Mouse (Mus musculus) neural tube, embryonic 13.5 days (tissue): ENCODE results near the gene Pex6. TPM values are rescaled to one million over a fixed set of nuclear protein-coding genes. Genes with fewer than 3 reads are reported as not detected.

ENCODE experiments used
- ATAC-seq: fragments of 200-750 bp; cut with Nextera tagmentation; 2 replicates; pipeline ENCODE4 v1.8.0; 2017; ENCODE audit warnings: low read depth, mild to moderate bottlenecking, moderate TSS enrichment, moderate library complexity
- H3K27ac ChIP-seq: fragments of 300-500 bp; sonication (generic); replicated peaks from 2 replicates; pipeline ENCODE4 v1.5.1; 2015; ENCODE audit warnings: moderate library complexity, mild to moderate bottlenecking, inconsistent platforms
- H3K27me3 ChIP-seq: fragments of 300-500 bp; sonication (generic); 2 replicates; pipeline ENCODE4 v1.6.1; 2015; ENCODE audit warnings: mild to moderate bottlenecking, inconsistent platforms
- H3K36me3 ChIP-seq: fragments of 300-500 bp; sonication (generic); 2 replicates; pipeline ENCODE4 v1.6.1; 2015; ENCODE audit warnings: mild to moderate bottlenecking, inconsistent platforms
- H3K4me1 ChIP-seq: fragments of 300-500 bp; sonication (generic); replicated peaks from 2 replicates; pipeline ENCODE4 v1.6.1; 2015; ENCODE audit warnings: inconsistent platforms
- H3K4me2 ChIP-seq: fragments of 300-500 bp; sonication (generic); 2 replicates; pipeline ENCODE4 v1.6.1; 2015; ENCODE audit warnings: inconsistent platforms, mild to moderate bottlenecking, moderate library complexity
- H3K4me3 ChIP-seq: fragments of 300-500 bp; sonication (generic); 2 replicates; pipeline ENCODE4 v1.5.1; 2015; ENCODE audit warnings: mild to moderate bottlenecking, inconsistent platforms
- H3K9ac ChIP-seq: fragments of 300-500 bp; sonication (generic); 2 replicates; pipeline ENCODE4 v1.6.1; 2015; ENCODE audit warnings: moderate library complexity, mild to moderate bottlenecking, inconsistent platforms
- H3K9me3 ChIP-seq: fragments of 300-500 bp; sonication (generic); 2 replicates; pipeline ENCODE4 v1.6.1; 2016; ENCODE audit warnings: inconsistent platforms
- WGBS: fragments of 180-500 bp; shearing (Covaris S2); methylation state at CpG from one replicate; pipeline ENCODE4 v1.1.7; 2015; 5-methylcytosine and 5-hydroxymethylcytosine counted together
- polyA plus RNA-seq: library from polyadenylated mRNA; unstranded; fragments of >200 nt; fragmentation: Nextera tagmentation; extraction: Ambion mirVana; gene quantifications from 2 replicates; pipeline ENCODE4 v1.2.1, GENCODE M21; 2015

The Pex6 gene
- polyA plus RNA-seq, 1 experiment from 2014 or later = 23.2 TPM

GRCm38 (mm10) chr17:46703971-46704886 is 7.0 kb upstream of the Pex6 start:
- WGBS = 6% methylated on average over 37 of the region's 41 CpGs
- Histone ChIP-seq H3K4me2 (peak overlapping the region; percentile 82), H3K9ac (peak overlapping the region; percentile 95), H3K9me3 (no peaks in the 10 kb centered on the region), H3K4me1 (peaks cover 45% of the 10 kb centered on the region), H3K27me3 (no peaks in the 10 kb centered on the region), H3K4me3 (peak overlapping the region; percentile 93), H3K27ac (peak overlapping the region; percentile 91), H3K36me3 (peaks cover 11% of the 10 kb centered on the region; the same call in 1 of the 2 replicates)
- peak; percentile 74 for ATAC-seq

- Histone ChIP-seq H3K27me3 (no peaks in the 10 kb centered on the region), H3K4me2 (peak within 1 kb of the TSS; percentile 82), H3K4me1 (peaks cover 45% of the 10 kb centered on the region), H3K4me3 (peak within 1 kb of the TSS; percentile 93), H3K36me3 (peaks cover 6% of the 10 kb centered on the region; the same call in 1 of the 2 replicates), H3K9me3 (no peaks in the 10 kb centered on the region), H3K27ac (peak within 1 kb of the TSS; percentile 91), H3K9ac (peak within 1 kb of the TSS; percentile 95)
- peak; percentile 94 for ATAC-seq
- WGBS = 1% methylated on average over 48 of the region's 48 CpGs
Measured at GRCm38 (mm10) chr17:46704887-46705835, 6.1 kb upstream of the Pex6 start, which contains the start of gene Ppp2r5d. Gene Ppp2r5d (minus strand): TSS chr17:46705111.

- H3K9me3 ChIP-seq = no peaks in the 10 kb centered on the region
- no peak overlapping the region for H3K27ac ChIP-seq
- H3K36me3 ChIP-seq = no peaks in the 10 kb centered on the region
- no peak overlapping the region for H3K9ac ChIP-seq
- 0 out of 2 replicates have a peak overlapping the region, but pooled peaks have one; percentile 82 for H3K4me2 ChIP-seq
- no peak for ATAC-seq
- H3K4me3 ChIP-seq = no peak overlapping the region
- whole genome bisulfite sequencing = 91% methylated on average over 14 of the region's 14 CpGs
- H3K27me3 ChIP-seq = no peaks in the 10 kb centered on the region
- H3K4me1 ChIP-seq = peaks cover 37% of the 10 kb centered on the region
Measured at GRCm38 (mm10) chr17:46706375-46707089, 4.7 kb upstream of the Pex6 start.

- Histone ChIP-seq H3K27ac (peak overlapping the region; percentile 75; the same call in 1 of the 2 replicates), H3K4me1 (peaks cover 21% of the 10 kb centered on the region), H3K4me3 (peak overlapping the region; percentile 99), H3K36me3 (peaks cover 32% of the 10 kb centered on the region), H3K27me3 (no peaks in the 10 kb centered on the region), H3K4me2 (peak overlapping the region; percentile 100), H3K9ac (peak overlapping the region; percentile 95), H3K9me3 (no peaks in the 10 kb centered on the region)
- peak; percentile 57; the same call in 1 of the 2 replicates for ATAC-seq
- WGBS = under 1% methylated on average over 64 of the region's 76 CpGs
Measured at GRCm38 (mm10) chr17:46711612-46712271, 479 bp downstream of the Pex6 start.

- peaks cover 21% of the 10 kb centered on the region for H3K4me1 ChIP-seq
- H3K9ac ChIP-seq = peak overlapping the region; percentile 95
- ATAC-seq = no peak
- peaks cover 36% of the 10 kb centered on the region for H3K36me3 ChIP-seq
- no peaks in the 10 kb centered on the region for H3K27me3 ChIP-seq
- peak overlapping the region; percentile 99 for H3K4me3 ChIP-seq
- no peaks in the 10 kb centered on the region for H3K9me3 ChIP-seq
- no peak overlapping the region for H3K27ac ChIP-seq
- H3K4me2 ChIP-seq = peak overlapping the region; percentile 100
- 85% methylated on average over 7 of the region's 7 CpGs for WGBS
Measured at GRCm38 (mm10) chr17:46712442-46712841, 1.2 kb downstream of the Pex6 start.

GRCm38 (mm10) chr17:46713849-46714248 is 2.6 kb downstream of the Pex6 start:
- no peak for ATAC-seq
- H3K4me1 ChIP-seq = peaks cover 21% of the 10 kb centered on the region
- 82% methylated on average over 9 of the region's 9 CpGs for WGBS
- no peak overlapping the region for H3K4me2 ChIP-seq
- no peak overlapping the region for H3K4me3 ChIP-seq
- H3K27me3 ChIP-seq = no peaks in the 10 kb centered on the region
- H3K27ac ChIP-seq = no peak overlapping the region
- H3K36me3 ChIP-seq = peaks cover 36% of the 10 kb centered on the region
- H3K9me3 ChIP-seq = no peaks in the 10 kb centered on the region
- H3K9ac ChIP-seq = no peak overlapping the region

- ATAC-seq = no peak
- Histone ChIP-seq H3K27ac (no peak overlapping the region), H3K4me1 (peaks cover 21% of the 10 kb centered on the region), H3K27me3 (no peaks in the 10 kb centered on the region), H3K9me3 (no peaks in the 10 kb centered on the region), H3K9ac (no peak overlapping the region), H3K36me3 (peaks cover 36% of the 10 kb centered on the region), H3K4me2 (no peak overlapping the region), H3K4me3 (no peak overlapping the region)
- WGBS = 95% methylated on average over 11 of the region's 11 CpGs
Measured at GRCm38 (mm10) chr17:46714756-46715481, 3.7 kb downstream of the Pex6 start.

- no peak for ATAC-seq
- Histone ChIP-seq H3K4me2 (no peak overlapping the region), H3K27ac (no peak overlapping the region), H3K9ac (no peak overlapping the region), H3K9me3 (no peaks in the 10 kb centered on the region), H3K27me3 (no peaks in the 10 kb centered on the region), H3K4me3 (no peak overlapping the region), H3K4me1 (no peaks in the 10 kb centered on the region), H3K36me3 (peaks cover 58% of the 10 kb centered on the region)
- WGBS = 88% methylated on average over 7 of the region's 7 CpGs
Measured at GRCm38 (mm10) chr17:46721077-46721476, 9.8 kb downstream of the Pex6 start.

GRCm38 (mm10) chr17:46724477-46725084 is 13.3 kb downstream of the Pex6 start:
- Histone ChIP-seq H3K36me3 (peaks cover 54% of the 10 kb centered on the region), H3K4me1 (no peaks in the 10 kb centered on the region; the same call in 1 of the 2 replicates), H3K4me2 (no peak overlapping the region), H3K27me3 (peaks cover 18% of the 10 kb centered on the region), H3K27ac (no peak overlapping the region), H3K4me3 (no peak overlapping the region), H3K9ac (no peak overlapping the region), H3K9me3 (no peaks in the 10 kb centered on the region)
- no peak for ATAC-seq
- WGBS = 80% methylated on average over 20 of the region's 20 CpGs

- 48% methylated on average over 9 of the region's 9 CpGs for WGBS
- Histone ChIP-seq H3K4me2 (no peak overlapping the region), H3K4me1 (no peaks in the 10 kb centered on the region; the same call in 1 of the 2 replicates), H3K9me3 (no peaks in the 10 kb centered on the region), H3K36me3 (peaks cover 54% of the 10 kb centered on the region), H3K27ac (no peak overlapping the region), H3K27me3 (peaks cover 19% of the 10 kb centered on the region), H3K9ac (no peak overlapping the region), H3K4me3 (no peak overlapping the region)
- no peak for ATAC-seq
Measured at GRCm38 (mm10) chr17:46725273-46725672, 14.0 kb downstream of the Pex6 start.
